Mouse (Mus musculus) brain, embryonic 18.5 days (tissue): ENCODE measurements around the gene Cav3.

Experiments used
- DNase-seq: peaks from one replicate; pipeline ENCODE4 v3.0.0-alpha.2; 2012; ENCODE audit warnings: low read depth, low spot score

Gene Cav3

DNA sequence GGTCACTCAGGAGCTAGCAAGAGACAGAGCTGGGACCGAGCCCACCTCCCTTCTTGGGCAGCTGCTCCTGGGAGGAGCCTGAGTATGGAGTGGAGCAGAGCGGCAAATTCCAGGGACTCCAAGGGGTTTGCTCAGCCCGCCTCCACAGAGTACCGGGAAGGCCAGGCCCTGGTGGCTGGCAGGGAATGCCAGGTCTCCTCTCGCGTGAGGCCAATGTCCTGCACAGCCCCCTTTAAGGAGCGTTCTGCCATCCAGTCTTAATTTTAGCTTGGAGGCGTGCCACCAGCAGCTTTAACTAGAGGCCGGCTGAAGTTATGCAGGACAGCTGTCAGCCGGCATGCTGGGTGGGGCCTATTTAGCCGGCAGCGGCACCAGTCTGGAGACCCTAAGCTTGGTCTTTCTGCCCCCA lies at the start of gene Cav3:
Cav3 (plus strand) TSS at position 165 of the 409 bp plus-strand sequence.
- DNase-seq: no peak

DNA sequence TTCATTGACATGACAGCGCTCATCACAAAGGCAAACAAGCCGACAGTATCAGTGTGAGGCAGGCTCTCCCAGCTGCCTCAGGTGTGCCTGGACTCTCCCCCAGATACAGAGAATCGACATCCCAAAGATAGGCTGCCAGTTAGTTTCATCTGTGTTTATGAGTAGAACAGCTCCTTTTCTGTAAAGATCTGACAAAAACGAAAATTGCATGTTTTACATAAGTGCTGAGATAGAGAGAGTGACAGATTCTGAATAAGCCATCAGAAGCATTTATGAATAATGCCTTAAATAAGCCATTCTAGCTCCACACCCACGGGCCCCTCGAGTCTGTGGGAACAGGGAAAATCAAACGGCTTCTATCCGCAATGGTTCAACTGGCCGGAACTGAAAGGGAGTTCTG lies 40.0 kb upstream of the Cav3 start:
- no peak for DNase-seq

GRCm38 (mm10) chr6:112420883-112421282 lies 38.4 kb upstream of the Cav3 start:
- no peak for DNase-seq

- peak; percentile 46 for DNase-seq
Measured at GRCm38 (mm10) chr6:112423746-112424501, 35.4 kb upstream of the Cav3 start.

GRCm38 (mm10) chr6:112426018-112426732 lies 33.1 kb upstream of the Cav3 start:
- DNase-seq: no peak

- DNase-seq: no peak
Measured at GRCm38 (mm10) chr6:112445675-112446074, 13.6 kb upstream of the Cav3 start.

GRCm38 (mm10) chr6:112461459-112461858 lies 2.2 kb downstream of the Cav3 start:
- no peak for DNase-seq

DNA sequence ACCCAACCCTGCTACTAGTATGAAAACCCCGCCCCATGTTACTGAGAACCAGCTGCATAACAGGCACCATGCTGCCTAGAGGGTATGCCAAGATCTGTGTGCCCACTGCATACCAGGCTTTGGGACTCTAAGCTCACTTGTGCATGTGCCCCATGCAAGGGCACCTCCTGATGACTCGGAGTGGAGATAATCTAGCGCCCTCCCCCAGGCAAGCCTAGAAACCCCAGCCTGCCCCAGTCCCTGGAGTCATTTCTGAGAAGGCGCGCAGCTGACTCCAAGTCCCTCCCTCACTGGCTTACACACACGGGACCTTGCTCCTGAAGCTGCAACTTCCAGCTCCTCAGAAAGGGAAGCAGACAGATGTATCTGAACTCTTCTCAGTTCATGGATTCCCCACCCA lies 4.0 kb downstream of the Cav3 start:
- no peak for DNase-seq

GRCm38 (mm10) chr6:112465441-112465840 lies 6.1 kb downstream of the Cav3 start:
- no peak for DNase-seq

DNA sequence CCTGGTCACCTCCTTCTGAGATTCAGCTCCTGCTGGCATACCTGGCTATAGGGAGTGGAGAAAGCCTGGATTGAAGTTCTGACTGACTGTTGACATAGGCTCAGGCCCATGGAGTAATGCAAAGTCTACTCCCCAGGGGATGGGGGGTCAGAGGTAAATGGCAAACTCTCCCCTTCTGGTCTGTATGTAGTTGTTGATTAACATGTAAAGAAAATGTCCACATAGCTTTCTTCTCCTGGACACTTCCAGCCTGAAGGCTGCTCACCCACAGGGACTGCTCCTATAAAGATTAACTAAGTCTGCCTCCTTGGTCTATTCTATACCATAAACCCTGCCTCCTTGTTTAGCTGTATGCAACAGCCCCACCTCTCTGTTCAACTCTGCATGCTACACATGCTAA lies 6.7 kb downstream of the Cav3 start:
- no peak for DNase-seq

DNA sequence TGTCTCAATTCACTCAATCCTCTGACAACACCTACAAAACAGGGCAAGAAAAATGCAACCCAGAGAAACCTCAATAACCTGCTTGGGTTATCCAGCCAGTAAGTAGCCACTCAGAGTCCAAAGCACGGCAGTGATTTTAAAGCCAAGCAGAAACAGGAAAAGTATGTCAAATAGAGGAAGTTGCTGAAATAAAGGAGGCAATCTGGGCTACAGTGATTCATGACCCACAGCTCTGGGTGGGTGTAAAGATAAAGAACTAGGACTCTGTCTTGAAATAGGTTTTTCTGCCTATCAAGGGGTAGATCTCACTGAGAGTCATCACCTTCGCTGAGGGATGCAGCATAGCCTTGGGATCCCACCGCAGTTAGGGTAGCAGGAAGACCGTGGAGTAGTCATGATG lies 12.3 kb downstream of the Cav3 start:
- DNase-seq: no peak

GRCm38 (mm10) chr6:112479861-112480260 lies 20.6 kb downstream of the Cav3 start:
- no peak for DNase-seq

- no peak for DNase-seq
Measured at GRCm38 (mm10) chr6:112484316-112484715, 25.0 kb downstream of the Cav3 start.

DNA sequence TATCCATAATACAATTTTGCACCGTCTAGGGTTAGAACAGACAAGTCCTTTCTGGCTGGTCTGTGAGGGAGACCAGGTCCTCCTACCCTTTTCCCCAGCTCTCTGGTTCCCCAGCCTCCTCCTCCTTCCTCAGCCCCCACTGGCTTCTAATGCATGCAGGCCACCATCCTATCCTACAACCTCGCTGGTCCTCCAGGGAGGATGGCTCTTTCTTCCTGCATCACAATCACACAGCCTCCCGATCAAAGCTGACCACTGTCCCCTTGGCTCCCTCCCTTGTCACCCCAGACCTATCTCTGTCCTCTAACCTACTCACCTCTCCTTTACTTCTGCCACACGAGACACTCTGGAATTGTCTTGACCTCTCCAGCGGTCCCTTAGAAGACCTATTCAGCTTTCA lies 28.7 kb downstream of the Cav3 start:
- DNase-seq: no peak

- DNase-seq: no peak
Measured at GRCm38 (mm10) chr6:112488821-112489180, 29.5 kb downstream of the Cav3 start.

DNA sequence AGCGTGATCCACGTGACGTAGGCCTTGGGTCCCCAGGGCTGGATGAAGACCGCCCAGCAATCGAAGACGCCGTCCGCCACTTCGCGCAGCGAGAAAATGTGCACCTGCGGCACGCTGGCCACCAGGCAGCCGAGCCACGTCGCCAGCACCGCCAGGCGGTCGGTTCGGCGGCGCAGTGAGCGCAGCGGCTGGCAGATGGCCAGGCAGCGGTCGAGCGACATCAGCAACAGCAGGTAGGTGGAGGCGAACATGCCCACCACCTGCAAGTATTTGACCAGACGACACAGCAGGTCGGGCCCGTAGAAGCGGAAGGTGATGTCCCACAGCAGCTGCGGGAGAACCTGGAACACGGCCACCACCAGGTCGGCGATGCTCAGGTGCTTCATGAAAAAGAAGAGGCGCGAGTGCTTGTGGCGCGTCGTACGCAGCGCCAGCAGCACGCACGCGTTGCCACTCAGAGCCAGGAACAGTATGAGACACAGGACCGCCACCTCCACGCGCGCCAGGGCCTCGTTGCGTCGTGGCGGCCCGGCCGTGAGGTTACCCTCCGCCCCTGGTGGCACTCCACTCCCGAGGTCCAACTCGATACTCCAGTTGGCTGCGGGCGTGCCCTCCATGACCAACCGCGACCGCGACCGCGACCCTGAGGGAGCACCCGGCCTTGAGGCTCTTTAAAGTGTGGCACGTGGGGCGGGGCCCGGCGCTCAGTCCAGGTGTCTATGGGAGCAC lies 30.0 kb downstream of the Cav3 start:
- no peak for DNase-seq

DNA sequence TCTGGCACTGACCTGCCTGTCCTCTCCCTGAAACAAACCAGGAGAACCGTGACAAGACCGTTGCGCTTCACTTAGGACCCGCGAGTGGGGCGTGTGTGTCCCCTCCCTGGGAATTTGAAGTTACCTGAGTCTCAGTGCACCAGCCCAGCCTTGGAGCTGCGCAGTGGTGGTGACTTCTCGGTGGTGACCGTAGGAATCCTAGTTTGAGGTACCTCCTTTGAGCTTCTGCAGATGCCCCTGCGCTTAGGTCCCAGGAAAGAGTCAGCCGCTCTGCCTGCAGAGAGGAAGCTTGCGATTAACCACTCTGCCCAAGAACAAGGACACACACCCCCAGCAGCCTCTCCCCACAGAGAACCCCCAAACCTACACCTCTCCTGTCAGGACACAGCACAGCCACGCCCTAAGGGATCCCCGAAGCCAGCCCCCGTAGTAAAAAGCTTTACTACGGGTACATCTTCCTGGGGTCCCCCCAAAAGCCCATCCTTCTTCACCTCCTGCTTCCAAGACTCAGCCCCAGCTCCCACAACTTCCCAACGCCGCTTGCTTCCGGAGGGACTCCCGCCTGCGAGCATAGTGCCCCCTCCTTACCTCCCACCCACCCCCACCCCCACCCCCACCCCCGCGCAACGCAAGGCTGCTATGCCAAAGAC lies 30.7 kb downstream of the Cav3 start, which contains the start of gene Oxtr:
Oxtr (minus strand) TSS at position 34 of the 650 bp plus-strand sequence.
- no peak for DNase-seq

- DNase-seq: peak; percentile 12
Measured at GRCm38 (mm10) chr6:112490625-112491242, 31.4 kb downstream of the Cav3 start.

DNA sequence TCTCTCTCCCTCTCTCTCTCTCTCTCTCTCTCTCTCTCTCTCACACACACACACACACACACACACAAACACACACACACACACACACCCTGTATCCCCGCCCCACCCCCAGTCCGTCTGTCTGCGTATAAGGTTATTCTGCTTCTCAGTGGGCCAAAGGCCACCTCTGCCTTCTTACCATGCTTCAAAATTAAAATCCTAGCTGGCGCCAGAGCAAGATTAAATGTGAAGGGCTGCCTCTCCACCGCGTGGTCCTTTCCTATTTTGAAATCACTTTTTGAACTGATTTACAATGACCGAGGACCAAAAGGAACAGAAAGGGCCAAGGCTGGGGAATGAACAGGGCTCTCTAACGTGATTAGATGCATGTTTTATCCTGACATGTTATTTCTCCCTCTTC lies 32.2 kb downstream of the Cav3 start:
- DNase-seq: no peak

DNA sequence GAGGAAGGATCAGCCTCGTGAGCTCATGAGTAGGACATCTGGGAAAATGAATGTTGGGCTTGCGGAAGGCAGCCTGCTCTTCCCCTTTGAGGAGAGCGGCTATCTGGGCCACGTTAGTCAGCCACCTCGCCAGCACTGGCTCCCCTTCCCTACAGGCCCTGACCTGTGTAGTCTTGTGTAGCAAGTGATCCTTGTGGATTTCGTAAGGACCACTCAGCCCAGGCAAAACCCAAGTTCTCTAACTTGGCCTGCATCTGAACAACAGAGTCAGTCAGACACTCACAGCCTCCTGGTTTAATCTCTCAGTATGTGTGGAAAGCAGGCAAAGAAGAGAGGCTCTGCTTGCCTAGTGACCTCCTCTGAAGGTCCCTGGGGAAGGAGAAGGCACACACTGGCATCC lies 33.4 kb downstream of the Cav3 start:
- DNase-seq: no peak

DNA sequence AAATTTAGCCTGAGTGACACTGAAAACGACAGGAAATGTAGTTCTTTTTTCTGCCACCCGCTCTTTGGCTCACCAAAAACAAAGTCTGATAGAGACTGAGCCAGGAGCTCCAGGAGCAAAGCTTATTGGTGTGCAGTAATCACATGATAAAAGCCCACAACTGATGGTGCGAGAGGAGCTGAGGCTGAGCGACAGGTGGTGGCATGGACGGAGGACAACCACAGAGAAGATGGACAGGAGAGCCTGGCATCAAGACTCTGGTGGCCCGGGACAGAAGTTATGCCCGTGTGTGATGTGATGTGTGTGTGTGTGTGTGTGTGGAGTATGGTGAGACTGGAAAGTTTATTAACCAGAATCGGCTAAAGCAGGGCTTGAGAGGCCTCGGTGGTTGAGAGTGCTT lies 34.1 kb downstream of the Cav3 start:
- DNase-seq: no peak
